Mouse (Mus musculus) intestine, embryonic 14.5 days (tissue): Measurements from ENCODE around the gene Cklf. TPM values are rescaled to one million over a fixed set of nuclear protein-coding genes. Genes with fewer than 3 reads are reported as not detected.

Experiments used
- ATAC-seq: fragments of 200-750 bp; cut with Nextera tagmentation; replicated peaks from 2 replicates; pipeline ENCODE4 v1.8.0; 2017; ENCODE audit warnings: low read depth, moderate number of reproducible peaks, moderate TSS enrichment, moderate library complexity; ENCODE audit not compliant: low FRiP score, low TSS enrichment
- DNase-seq: peaks from one replicate; pipeline ENCODE4 v3.0.0-alpha.2; 2018; ENCODE audit warnings: low spot score
- H3K27ac ChIP-seq: fragments of 300-500 bp; sonication (generic); 2 replicates; pipeline ENCODE4 v1.5.1; 2014; ENCODE audit warnings: low read depth, mild to moderate bottlenecking, control low read depth
- H3K27me3 ChIP-seq: fragments of 300-500 bp; sonication (generic); replicated peaks from 2 replicates; pipeline ENCODE4 v1.6.1; 2014; ENCODE audit warnings: low read length, control low read depth; ENCODE audit not compliant: control insufficient read depth, insufficient read depth
- H3K36me3 ChIP-seq: fragments of 300-500 bp; sonication (generic); 2 replicates; pipeline ENCODE4 v1.6.1; 2014; ENCODE audit warnings: low read length, control low read depth; ENCODE audit not compliant: control insufficient read depth, insufficient read depth
- H3K4me1 ChIP-seq: fragments of 300-500 bp; sonication (generic); replicated peaks from 2 replicates; pipeline ENCODE4 v1.6.1; 2014; ENCODE audit warnings: low read length, control low read depth, mixed read lengths; ENCODE audit not compliant: control insufficient read depth, insufficient read depth
- H3K4me2 ChIP-seq: fragments of 300-500 bp; sonication (generic); 2 replicates; pipeline ENCODE4 v1.6.1; 2014; ENCODE audit warnings: low read length
- H3K4me3 ChIP-seq: fragments of 300-500 bp; sonication (generic); 2 replicates; pipeline ENCODE4 v1.5.1; 2014; ENCODE audit warnings: low read depth, low read length, control low read depth, mixed read lengths
- H3K9ac ChIP-seq: fragments of 300-500 bp; sonication (generic); 2 replicates; pipeline ENCODE4 v1.6.1; 2014; ENCODE audit warnings: mild to moderate bottlenecking, low read length
- H3K9me3 ChIP-seq: fragments of 300-500 bp; sonication (generic); 2 replicates; pipeline ENCODE4 v1.6.1; 2016; ENCODE audit warnings: low read length, control low read depth; ENCODE audit not compliant: control insufficient read depth
- WGBS: fragments of 180-500 bp; shearing (Covaris S2); extraction: QIAGEN DNeasy Blood & Tissue Kit; methylation state at CpG from one replicate; pipeline ENCODE4 v1.1.7; 2014; 5-methylcytosine and 5-hydroxymethylcytosine counted together
- polyA plus RNA-seq: library from polyadenylated mRNA; unstranded; fragments of >200 nt; fragmentation: Nextera tagmentation; extraction: Ambion mirVana; gene quantifications from 2 replicates; pipeline ENCODE4 v1.2.1, GENCODE M21; 2014

The Cklf gene
- polyA plus RNA-seq, 1 experiment from 2014 or later = 48.6 TPM

DNA sequence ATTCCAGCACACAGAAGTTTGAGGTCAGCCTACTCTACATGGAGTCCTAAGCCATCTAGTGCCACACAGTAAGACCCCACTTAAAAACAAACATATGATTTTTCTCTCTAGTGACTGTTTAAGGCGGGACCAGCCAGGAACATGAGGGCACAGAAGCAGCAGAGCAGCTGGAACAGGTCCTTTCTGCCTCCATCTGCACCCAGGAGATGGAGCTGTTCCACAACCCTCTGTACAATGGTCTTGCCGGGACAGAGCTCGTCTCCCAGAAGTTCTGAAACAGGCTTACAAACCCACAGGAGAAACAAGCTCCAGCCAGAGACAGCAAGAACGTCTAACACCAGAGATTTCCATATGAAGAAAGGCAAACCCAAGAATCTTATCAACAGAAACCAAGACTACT, 62.6 kb downstream of the Cklf start:
- Histone ChIP-seq H3K27me3 (no peaks in the 10 kb centered on the region), H3K9me3 (no peaks in the 10 kb centered on the region), H3K4me2 (no peak overlapping the region), H3K36me3 (no peaks in the 10 kb centered on the region), H3K4me1 (no peaks in the 10 kb centered on the region), H3K9ac (no peak overlapping the region), H3K4me3 (no peak overlapping the region), H3K27ac (no peak overlapping the region)
- DNase-seq = no peak
- 63% methylated on average over 4 of the region's 4 CpGs for WGBS
- no peak for ATAC-seq

Other genes starting within 250 kb of the Cklf start
- 26.6 and 28.3 TPM in 2 replicates for gene Cdh5, start 149.2 kb upstream of the Cklf start, polyA plus RNA-seq
- 2.3 and 2.4 TPM in 2 replicates for gene Bean1, start 80.4 kb upstream of the Cklf start, polyA plus RNA-seq
- gene Tk2, start 2.3 kb upstream of the Cklf start, polyA plus RNA-seq = 15.3 and 17.8 TPM in 2 replicates
- not detected in 2 replicates for gene Cmtm2a, start 42.3 kb downstream of the Cklf start, polyA plus RNA-seq
- not detected in 2 replicates for gene Gm45711, start 59.2 kb downstream of the Cklf start, polyA plus RNA-seq
- not detected in 2 replicates for gene Cmtm1, start 59.3 kb downstream of the Cklf start, polyA plus RNA-seq
- gene Gm11020, start 70.7 kb downstream of the Cklf start, polyA plus RNA-seq = not detected in 2 replicates
- not detected in 2 replicates for gene Cmtm2b, start 71.4 kb downstream of the Cklf start, polyA plus RNA-seq
- 155 and 171 TPM in 2 replicates for gene Cmtm3, start 88.5 kb downstream of the Cklf start, polyA plus RNA-seq
- 7.0 and 7.5 TPM in 2 replicates for gene Cmtm4, start 144.9 kb downstream of the Cklf start, polyA plus RNA-seq
- gene Dync1li2, start 192.2 kb downstream of the Cklf start, polyA plus RNA-seq = 46.1 and 55.3 TPM in 2 replicates